Mouse (Mus musculus): Measurements from ENCODE around the gene Wipf1. TPM values are rescaled to one million over a fixed set of nuclear protein-coding genes. Genes with fewer than 3 reads are reported as not detected.
A peak's percentile ranks its signal among the peaks of the same experiment; 100 is the strongest.

Wipf1 gene
- polyA plus RNA-seq, 1 experiment = 13.7 TPM

DNA sequence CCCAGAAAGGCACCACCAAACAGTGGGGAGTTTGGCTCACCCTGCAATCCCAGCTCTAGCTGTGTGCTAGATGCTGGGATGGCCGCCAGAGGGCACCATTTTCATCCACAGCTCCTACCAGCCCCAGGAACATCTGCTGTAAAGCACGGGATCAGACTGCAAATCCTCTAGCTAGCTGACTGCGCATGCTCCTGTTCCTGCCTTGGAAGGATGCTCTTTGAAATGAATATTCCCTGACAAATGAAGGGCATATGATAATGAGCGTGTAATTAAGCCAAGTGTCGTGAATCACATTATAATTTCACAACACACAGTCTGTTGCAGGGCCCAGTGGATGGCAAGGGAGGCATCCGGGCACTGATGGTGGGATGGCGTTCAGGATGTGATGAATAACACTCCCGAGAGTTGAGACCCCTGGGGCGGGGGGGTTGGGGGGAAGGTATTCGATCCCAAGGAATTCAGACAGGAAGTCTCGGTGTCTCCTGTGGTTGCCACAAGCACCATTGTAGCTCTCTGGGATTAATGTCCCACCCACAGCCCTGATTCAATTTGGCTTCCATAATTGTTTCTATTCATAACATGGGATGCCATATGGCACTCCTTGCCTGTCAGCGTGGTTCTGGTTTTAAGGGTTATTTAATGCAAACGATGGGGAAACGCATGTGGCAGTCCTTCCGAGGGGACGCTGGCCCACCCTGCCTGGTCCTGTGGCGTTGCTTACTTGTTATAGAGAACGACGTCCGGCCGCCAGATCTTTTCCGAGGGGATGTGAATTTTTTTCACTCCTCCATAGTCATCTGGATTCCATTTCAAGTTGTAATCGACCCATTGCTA lies 43.2 kb upstream of the Wipf1 start:
- Histone ChIP-seq H3ac (ENCODE audit: control insufficient read depth, insufficient read length) (no peak overlapping the region), H3K4me2 (ENCODE audit: low read depth) (no peak overlapping the region), H3K4me3 (no peak overlapping the region), H3K36me3 (ENCODE audit: control insufficient read depth, insufficient read depth) (peaks cover 35% of the 10 kb centered on the region), H3K79me2 (ENCODE audit: control insufficient read depth, insufficient read depth) (peaks cover 36% of the 10 kb centered on the region), H3K27me3 (ENCODE audit: control insufficient read depth, insufficient read depth, insufficient read length) (no peaks in the 10 kb centered on the region)
- TF ChIP-seq CEBPB (IDR thresholded peaks at IDR 0.05; ENCODE audit: insufficient read depth, poor library complexity, severe bottlenecking) (no peak), MYOG (IDR thresholded peaks at IDR 0.05; ENCODE audit: control insufficient read depth in 1 of 3, insufficient read depth in 1 of 3, insufficient read length in 2 of 3, low read depth in 2 of 3) (peak in 1 of 3 experiments; percentile 60), SRF (IDR thresholded peaks at IDR 0.05; ENCODE audit: control insufficient read depth, insufficient read length, low read depth) (no peak), MAX (IDR thresholded peaks at IDR 0.05; ENCODE audit: low read depth) (no peak), MYOD1 (IDR thresholded peaks at IDR 0.05; ENCODE audit: control insufficient read depth in 1 of 3, insufficient read length in 2 of 3, low read depth in 2 of 3) (peak in 2 of 3 experiments; percentile 2 to 45), TCF3 (IDR thresholded peaks at IDR 0.05; ENCODE audit: insufficient read length, low read depth) (no peak), POLR2AphosphoS2 (IDR thresholded peaks at IDR 0.05; ENCODE audit: insufficient read length, low read depth) (no peak), POLR2A (IDR thresholded peaks at IDR 0.05; ENCODE audit: insufficient read length, low read depth) (no peak), E2F4 (IDR thresholded peaks at IDR 0.05; ENCODE audit: insufficient read depth) (no peak), REST (IDR thresholded peaks at IDR 0.05; ENCODE audit: insufficient read depth, insufficient read length) (no peak), USF1 (IDR thresholded peaks at IDR 0.05; ENCODE audit: low read depth) (no peak), TCF12 (IDR thresholded peaks at IDR 0.05; ENCODE audit: insufficient read depth, poor library complexity, severe bottlenecking) (no peak)

GRCm38 (mm10) chr2:73571901-73572300 lies 42.4 kb upstream of the Wipf1 start:
- peak overlapping the region; percentile 3 for H3K4me2 ChIP-seq (ENCODE audit: low read depth)
- H3K4me3 ChIP-seq = no peak overlapping the region
- H3K36me3 ChIP-seq (ENCODE audit: control insufficient read depth, insufficient read depth) = peaks cover 38% of the 10 kb centered on the region
- TF ChIP-seq E2F4 (IDR thresholded peaks at IDR 0.05; ENCODE audit: insufficient read depth) (no peak), REST (IDR thresholded peaks at IDR 0.05; ENCODE audit: insufficient read depth, insufficient read length) (no peak), CEBPB (IDR thresholded peaks at IDR 0.05; ENCODE audit: insufficient read depth, poor library complexity, severe bottlenecking) (no peak), MYOD1 (IDR thresholded peaks at IDR 0.05; ENCODE audit: control insufficient read depth in 1 of 3, insufficient read length in 2 of 3, low read depth in 2 of 3) (no peak), SRF (IDR thresholded peaks at IDR 0.05; ENCODE audit: control insufficient read depth, insufficient read length, low read depth) (no peak)
- no peaks in the 10 kb centered on the region for H3K27me3 ChIP-seq (ENCODE audit: control insufficient read depth, insufficient read depth, insufficient read length)
- peaks cover 28% of the 10 kb centered on the region for H3K79me2 ChIP-seq (ENCODE audit: control insufficient read depth, insufficient read depth)
- H3ac ChIP-seq (ENCODE audit: control insufficient read depth, insufficient read length) = no peak overlapping the region

GRCm38 (mm10) chr2:73571304-73571703 lies 41.8 kb upstream of the Wipf1 start:
- Histone ChIP-seq H3K36me3 (ENCODE audit: control insufficient read depth, insufficient read depth) (peaks cover 43% of the 10 kb centered on the region), H3K4me3 (no peak overlapping the region), H3ac (ENCODE audit: control insufficient read depth, insufficient read length) (no peak overlapping the region), H3K27me3 (ENCODE audit: control insufficient read depth, insufficient read depth, insufficient read length) (no peaks in the 10 kb centered on the region), H3K4me2 (ENCODE audit: low read depth) (no peak overlapping the region), H3K79me2 (ENCODE audit: control insufficient read depth, insufficient read depth) (peaks cover 22% of the 10 kb centered on the region)
- TF ChIP-seq SRF (IDR thresholded peaks at IDR 0.05; ENCODE audit: control insufficient read depth, insufficient read length, low read depth) = peak; percentile 41
- no peak for TF ChIP-seq CEBPB (IDR thresholded peaks at IDR 0.05; ENCODE audit: insufficient read depth, poor library complexity, severe bottlenecking)

- H3K4me3 ChIP-seq = no peak overlapping the region
These were observed 37.6 kb upstream of the Wipf1 start for GRCm38 (mm10) chr2:73566989-73567605.

GRCm38 (mm10) chr2:73566162-73566561 lies 36.6 kb upstream of the Wipf1 start:
- Histone ChIP-seq H3ac (ENCODE audit: control insufficient read depth, insufficient read length) (no peak overlapping the region), H3K36me3 (ENCODE audit: control insufficient read depth, insufficient read depth) (peaks cover 64% of the 10 kb centered on the region)

More at GRCm38 (mm10) chr2:73566989-73567605, 37.6 kb upstream of the Wipf1 start:
- TF ChIP-seq MYOG (IDR thresholded peaks at IDR 0.05; ENCODE audit: control insufficient read depth in 1 of 3, insufficient read depth in 1 of 3, insufficient read length in 2 of 3, low read depth in 2 of 3) = no peak
- no peak for TF ChIP-seq TCF3 (IDR thresholded peaks at IDR 0.05; ENCODE audit: insufficient read length, low read depth)
- TF ChIP-seq POLR2AphosphoS2 (IDR thresholded peaks at IDR 0.05; ENCODE audit: insufficient read length, low read depth) = no peak
- Histone ChIP-seq H3K4me2 (ENCODE audit: low read depth) (no peak overlapping the region), H3K79me2 (ENCODE audit: control insufficient read depth, insufficient read depth) (no peaks in the 10 kb centered on the region), H3K27me3 (ENCODE audit: control insufficient read depth, insufficient read depth, insufficient read length) (no peaks in the 10 kb centered on the region), H3K36me3 (ENCODE audit: control insufficient read depth, insufficient read depth) (peaks cover 64% of the 10 kb centered on the region), H3ac (ENCODE audit: control insufficient read depth, insufficient read length) (no peak overlapping the region)

More at GRCm38 (mm10) chr2:73566162-73566561, 36.6 kb upstream of the Wipf1 start:
- Histone ChIP-seq H3K27me3 (ENCODE audit: control insufficient read depth, insufficient read depth, insufficient read length) (no peaks in the 10 kb centered on the region), H3K4me3 (no peak overlapping the region), H3K79me2 (ENCODE audit: control insufficient read depth, insufficient read depth) (no peaks in the 10 kb centered on the region), H3K4me2 (ENCODE audit: low read depth) (no peak overlapping the region)
- TF ChIP-seq TCF3 (IDR thresholded peaks at IDR 0.05; ENCODE audit: insufficient read length, low read depth) (no peak), TCF12 (IDR thresholded peaks at IDR 0.05; ENCODE audit: insufficient read depth, poor library complexity, severe bottlenecking) (no peak), POLR2A (IDR thresholded peaks at IDR 0.05; ENCODE audit: insufficient read length, low read depth) (no peak), POLR2AphosphoS2 (IDR thresholded peaks at IDR 0.05; ENCODE audit: insufficient read length, low read depth) (no peak), REST (IDR thresholded peaks at IDR 0.05; ENCODE audit: insufficient read depth, insufficient read length) (no peak), CEBPB (IDR thresholded peaks at IDR 0.05; ENCODE audit: insufficient read depth, poor library complexity, severe bottlenecking) (no peak), MAX (IDR thresholded peaks at IDR 0.05; ENCODE audit: low read depth) (no peak), SRF (IDR thresholded peaks at IDR 0.05; ENCODE audit: control insufficient read depth, insufficient read length, low read depth) (no peak), USF1 (IDR thresholded peaks at IDR 0.05; ENCODE audit: low read depth) (no peak), MYOG (IDR thresholded peaks at IDR 0.05; ENCODE audit: control insufficient read depth in 1 of 3, insufficient read depth in 1 of 3, insufficient read length in 2 of 3, low read depth in 2 of 3) (no peak), MYOD1 (IDR thresholded peaks at IDR 0.05; ENCODE audit: control insufficient read depth in 1 of 3, insufficient read length in 2 of 3, low read depth in 2 of 3) (no peak), E2F4 (IDR thresholded peaks at IDR 0.05; ENCODE audit: insufficient read depth) (no peak)
